Mouse (Mus musculus) forebrain, embryonic 16.5 days (tissue): ENCODE measurements around the gene Ablim1. TPM values are rescaled to one million over a fixed set of nuclear protein-coding genes. Genes with fewer than 3 reads are reported as not detected.

Experiments used
- ATAC-seq: fragments of 200-750 bp; cut with Nextera tagmentation; 2 replicates; pipeline ENCODE4 v1.8.0; 2017; ENCODE audit warnings: mild to moderate bottlenecking, moderate library complexity
- H3K27ac ChIP-seq: fragments of 300-500 bp; sonication (generic); 2 replicates; pipeline ENCODE4 v1.5.1; 2014; ENCODE audit warnings: low read length, control low read depth
- H3K27me3 ChIP-seq: fragments of 300-500 bp; sonication (generic); replicated peaks from 2 replicates; pipeline ENCODE4 v1.6.1; 2014; ENCODE audit warnings: low read length; ENCODE audit not compliant: control insufficient read depth, insufficient read depth
- H3K36me3 ChIP-seq: fragments of 300-500 bp; sonication (generic); 2 replicates; pipeline ENCODE4 v1.6.1; 2014; ENCODE audit not compliant: control insufficient read depth, insufficient read depth
- H3K4me1 ChIP-seq: fragments of 300-500 bp; sonication (generic); replicated peaks from 2 replicates; pipeline ENCODE4 v1.6.1; 2014; ENCODE audit warnings: low read length; ENCODE audit not compliant: control insufficient read depth, insufficient read depth
- H3K4me2 ChIP-seq: fragments of 300-500 bp; sonication (generic); 2 replicates; pipeline ENCODE4 v1.6.1; 2014; ENCODE audit warnings: mild to moderate bottlenecking, low read length, control low read depth
- H3K4me3 ChIP-seq: fragments of 300-500 bp; sonication (generic); replicated peaks from 2 replicates; pipeline ENCODE4 v1.5.1; 2014; ENCODE audit warnings: mild to moderate bottlenecking, low read length, control low read depth
- H3K9ac ChIP-seq: fragments of 300-500 bp; sonication (generic); replicated peaks from 2 replicates; pipeline ENCODE4 v1.6.1; 2014; ENCODE audit warnings: low read depth, low read length, control low read depth
- H3K9me3 ChIP-seq: fragments of 300-500 bp; sonication (generic); 2 replicates; pipeline ENCODE4 v1.6.1; 2016; ENCODE audit warnings: low read length; ENCODE audit not compliant: control insufficient read depth
- WGBS: fragments of 180-500 bp; shearing (Covaris S2); extraction: QIAGEN DNeasy Blood & Tissue Kit; methylation state at CpG from one replicate; pipeline ENCODE4 v1.1.7; 2014; 5-methylcytosine and 5-hydroxymethylcytosine counted together
- polyA plus RNA-seq: library from polyadenylated mRNA; unstranded; fragments of >200 nt; fragmentation: Nextera tagmentation; extraction: Ambion mirVana; gene quantifications from 2 replicates; pipeline ENCODE4 v1.2.1, GENCODE M21; 2015

Gene Ablim1
- polyA plus RNA-seq, 1 experiment from 2014 or later = 47.1 TPM

GRCm38 (mm10) chr19:57352337-57352935 lies 37.7 kb upstream of the Ablim1 start:
- Histone ChIP-seq H3K36me3 (no peaks in the 10 kb centered on the region), H3K27me3 (no peaks in the 10 kb centered on the region), H3K4me1 (peaks cover 4% of the 10 kb centered on the region; the same call in 1 of the 2 replicates), H3K4me2 (no peak overlapping the region), H3K9me3 (no peaks in the 10 kb centered on the region), H3K4me3 (no peak overlapping the region), H3K27ac (peak overlapping the region; percentile 15; the same call in 1 of the 2 replicates), H3K9ac (no peak overlapping the region)
- 83% methylated on average over 12 of the region's 12 CpGs for WGBS
- ATAC-seq = peak; percentile 40; the same call in 1 of the 2 replicates

- Histone ChIP-seq H3K27me3 (no peaks in the 10 kb centered on the region), H3K4me2 (no peak overlapping the region), H3K4me1 (peaks cover 4% of the 10 kb centered on the region; the same call in 1 of the 2 replicates), H3K9me3 (peaks cover 4% of the 10 kb centered on the region; the same call in 1 of the 2 replicates), H3K27ac (no peak overlapping the region), H3K4me3 (no peak overlapping the region), H3K9ac (no peak overlapping the region), H3K36me3 (no peaks in the 10 kb centered on the region)
- no peak for ATAC-seq
These were observed 34.4 kb upstream of the Ablim1 start for GRCm38 (mm10) chr19:57349096-57349495.

GRCm38 (mm10) chr19:57344678-57345077 lies 30.0 kb upstream of the Ablim1 start:
- 64% methylated on average over 1 of the region's 1 CpGs for WGBS
- no peak for ATAC-seq
- Histone ChIP-seq H3K27me3 (no peaks in the 10 kb centered on the region), H3K36me3 (no peaks in the 10 kb centered on the region), H3K4me3 (no peak overlapping the region), H3K9ac (no peak overlapping the region), H3K27ac (no peak overlapping the region), H3K4me1 (no peaks in the 10 kb centered on the region), H3K9me3 (peaks cover 4% of the 10 kb centered on the region; the same call in 1 of the 2 replicates), H3K4me2 (no peak overlapping the region)

- Histone ChIP-seq H3K27ac (no peak overlapping the region), H3K36me3 (no peaks in the 10 kb centered on the region), H3K4me1 (no peaks in the 10 kb centered on the region), H3K9me3 (peaks cover 4% of the 10 kb centered on the region; the same call in 1 of the 2 replicates), H3K4me2 (no peak overlapping the region), H3K4me3 (no peak overlapping the region), H3K27me3 (no peaks in the 10 kb centered on the region), H3K9ac (no peak overlapping the region)
- WGBS = 90% methylated on average over 5 of the region's 5 CpGs
- no peak for ATAC-seq
These were observed 29.1 kb upstream of the Ablim1 start for GRCm38 (mm10) chr19:57343860-57344259.

GRCm38 (mm10) chr19:57340900-57341742 lies 26.4 kb upstream of the Ablim1 start:
- H3K27ac ChIP-seq = no peak overlapping the region
- WGBS = 76% methylated on average over 8 of the region's 8 CpGs
- H3K36me3 ChIP-seq = no peaks in the 10 kb centered on the region
- no peak overlapping the region for H3K4me3 ChIP-seq
- H3K27me3 ChIP-seq = no peaks in the 10 kb centered on the region
- H3K9ac ChIP-seq = no peak overlapping the region
- H3K9me3 ChIP-seq = peaks cover under 1% of the 10 kb centered on the region; the same call in 1 of the 2 replicates
- no peak for ATAC-seq
- H3K4me2 ChIP-seq = no peak overlapping the region
- H3K4me1 ChIP-seq = no peaks in the 10 kb centered on the region

GRCm38 (mm10) chr19:57339281-57339864 lies 24.7 kb upstream of the Ablim1 start:
- Histone ChIP-seq H3K4me2 (no peak overlapping the region), H3K4me1 (no peaks in the 10 kb centered on the region), H3K9ac (no peak overlapping the region), H3K36me3 (no peaks in the 10 kb centered on the region), H3K27ac (no peak overlapping the region), H3K4me3 (no peak overlapping the region), H3K9me3 (no peaks in the 10 kb centered on the region), H3K27me3 (no peaks in the 10 kb centered on the region)
- WGBS = 82% methylated on average over 13 of the region's 13 CpGs
- ATAC-seq = no peak

GRCm38 (mm10) chr19:57335135-57335534 lies 20.4 kb upstream of the Ablim1 start:
- no peak for ATAC-seq
- Histone ChIP-seq H3K4me1 (no peaks in the 10 kb centered on the region), H3K27me3 (no peaks in the 10 kb centered on the region), H3K9me3 (no peaks in the 10 kb centered on the region), H3K4me2 (no peak overlapping the region), H3K9ac (no peak overlapping the region), H3K36me3 (no peaks in the 10 kb centered on the region), H3K4me3 (no peak overlapping the region), H3K27ac (no peak overlapping the region)
- 41% methylated on average over 8 of the region's 8 CpGs for WGBS

GRCm38 (mm10) chr19:57333356-57333755 lies 18.6 kb upstream of the Ablim1 start:
- ATAC-seq = no peak
- Histone ChIP-seq H3K9me3 (no peaks in the 10 kb centered on the region; the same call in 1 of the 2 replicates), H3K4me1 (no peaks in the 10 kb centered on the region), H3K36me3 (no peaks in the 10 kb centered on the region), H3K4me3 (no peak overlapping the region), H3K27me3 (no peaks in the 10 kb centered on the region), H3K9ac (no peak overlapping the region), H3K4me2 (no peak overlapping the region), H3K27ac (no peak overlapping the region)
- WGBS = 80% methylated on average over 4 of the region's 4 CpGs

GRCm38 (mm10) chr19:57331237-57331636 lies 16.5 kb upstream of the Ablim1 start:
- no peak overlapping the region for H3K27ac ChIP-seq
- no peak for ATAC-seq
- 79% methylated on average over 6 of the region's 6 CpGs for WGBS

More at GRCm38 (mm10) chr19:57331237-57331636, 16.5 kb upstream of the Ablim1 start:
- Histone ChIP-seq H3K9me3 (no peaks in the 10 kb centered on the region; the same call in 1 of the 2 replicates), H3K4me1 (no peaks in the 10 kb centered on the region), H3K4me2 (no peak overlapping the region), H3K36me3 (no peaks in the 10 kb centered on the region), H3K9ac (no peak overlapping the region), H3K27me3 (no peaks in the 10 kb centered on the region), H3K4me3 (no peak overlapping the region)
